Mouse (Mus musculus) kidney, postnatal 0 days (tissue): ENCODE data around the gene Col6a2. TPM values are rescaled to one million over a fixed set of nuclear protein-coding genes. Genes with fewer than 3 reads are reported as not detected.
A peak's percentile ranks its signal among the peaks of the same experiment; 100 is the strongest.

Source experiments
- ATAC-seq: fragments of 200-750 bp; cut with Nextera tagmentation; replicated peaks from 2 replicates; pipeline ENCODE4 v1.8.0; 2017; ENCODE audit warnings: low read depth, moderate number of reproducible peaks, moderate TSS enrichment, moderate library complexity; ENCODE audit not compliant: low FRiP score
- DNase-seq: peaks from one replicate; pipeline ENCODE4 v3.0.0-alpha.2; 2016; ENCODE audit warnings: low spot score
- H3K27ac ChIP-seq: fragments of 300-500 bp; sonication (generic); 2 replicates; pipeline ENCODE4 v1.5.1; 2014; ENCODE audit warnings: mild to moderate bottlenecking
- H3K27me3 ChIP-seq: fragments of 300-500 bp; sonication (generic); 2 replicates; pipeline ENCODE4 v1.6.1; 2014; ENCODE audit warnings: low read length, mixed read lengths; ENCODE audit not compliant: insufficient read depth
- H3K36me3 ChIP-seq: fragments of 300-500 bp; sonication (generic); 2 replicates; pipeline ENCODE4 v1.6.1; 2014; ENCODE audit warnings: low read length, mixed read lengths; ENCODE audit not compliant: insufficient read depth
- H3K4me1 ChIP-seq: fragments of 300-500 bp; sonication (generic); replicated peaks from 2 replicates; pipeline ENCODE4 v1.6.1; 2014; ENCODE audit warnings: antibody characterized with exemption, low read length, mixed read lengths; ENCODE audit not compliant: insufficient read depth
- H3K4me2 ChIP-seq: fragments of 300-500 bp; sonication (generic); 2 replicates; pipeline ENCODE4 v1.6.1; 2014; ENCODE audit warnings: mild to moderate bottlenecking, low read length, moderate library complexity, mixed read lengths
- H3K4me3 ChIP-seq: fragments of 300-500 bp; sonication (generic); replicated peaks from 2 replicates; pipeline ENCODE4 v1.5.1; 2014; ENCODE audit warnings: low read depth, low read length
- H3K9ac ChIP-seq: fragments of 300-500 bp; sonication (generic); 2 replicates; pipeline ENCODE4 v1.6.1; 2014; ENCODE audit warnings: low read depth, low read length
- H3K9me3 ChIP-seq: fragments of 300-500 bp; sonication (generic); replicated peaks from 2 replicates; pipeline ENCODE4 v1.6.1; 2016; ENCODE audit warnings: low read length, inconsistent platforms, mixed read lengths
- CTCF ChIP-seq: IDR thresholded peaks from 2 replicates; pipeline ENCODE4 v1.5.1; 2016; ENCODE audit warnings: antibody characterized with exemption, low read depth, mild to moderate bottlenecking, moderate library complexity
- WGBS: fragments of 180-500 bp; shearing (Covaris S2); extraction: QIAGEN DNeasy Blood & Tissue Kit; methylation state at CpG from one replicate; pipeline ENCODE4 v1.1.7; 2014; 5-methylcytosine and 5-hydroxymethylcytosine counted together
- polyA plus RNA-seq: library from polyadenylated mRNA; unstranded; fragments of >200 nt; fragmentation: Nextera tagmentation; extraction: Ambion mirVana; gene quantifications from 2 replicates; pipeline ENCODE4 v1.2.1, GENCODE M21; 2015

Col6a2 gene
- polyA plus RNA-seq, 1 experiment from 2014 or later = 63.9 TPM

DNA sequence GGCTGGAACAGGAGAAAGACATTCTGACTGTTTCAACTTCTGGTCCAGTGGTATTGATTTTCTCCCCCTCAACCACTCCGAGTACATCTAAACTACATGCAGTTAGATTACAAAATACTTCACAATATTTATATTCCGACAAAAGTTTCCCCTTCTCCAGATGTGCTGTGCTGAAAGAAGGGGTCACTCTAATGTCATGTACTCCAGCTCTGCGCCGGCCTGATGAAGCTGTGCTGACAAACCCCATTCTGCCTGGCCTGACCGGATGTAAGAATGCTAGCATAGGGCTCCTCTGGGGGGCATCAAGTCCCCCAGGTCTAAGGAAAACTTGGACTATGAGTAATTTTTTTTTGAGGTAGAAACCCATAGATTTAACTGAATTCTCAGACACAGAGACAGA, 4.3 kb upstream of the Col6a2 start:
- no peak for DNase-seq
- H3K36me3 ChIP-seq = no peaks in the 10 kb centered on the region
- no peak overlapping the region for H3K4me3 ChIP-seq
- no peak for ATAC-seq
- no peak overlapping the region for H3K27ac ChIP-seq
- no peak for TF ChIP-seq CTCF
- no peaks in the 10 kb centered on the region for H3K4me1 ChIP-seq
- no peak overlapping the region for H3K4me2 ChIP-seq
- no peaks in the 10 kb centered on the region for H3K9me3 ChIP-seq
- no peak overlapping the region for H3K9ac ChIP-seq
- 74% methylated on average over 5 of the region's 5 CpGs for WGBS
- no peaks in the 10 kb centered on the region for H3K27me3 ChIP-seq

DNA sequence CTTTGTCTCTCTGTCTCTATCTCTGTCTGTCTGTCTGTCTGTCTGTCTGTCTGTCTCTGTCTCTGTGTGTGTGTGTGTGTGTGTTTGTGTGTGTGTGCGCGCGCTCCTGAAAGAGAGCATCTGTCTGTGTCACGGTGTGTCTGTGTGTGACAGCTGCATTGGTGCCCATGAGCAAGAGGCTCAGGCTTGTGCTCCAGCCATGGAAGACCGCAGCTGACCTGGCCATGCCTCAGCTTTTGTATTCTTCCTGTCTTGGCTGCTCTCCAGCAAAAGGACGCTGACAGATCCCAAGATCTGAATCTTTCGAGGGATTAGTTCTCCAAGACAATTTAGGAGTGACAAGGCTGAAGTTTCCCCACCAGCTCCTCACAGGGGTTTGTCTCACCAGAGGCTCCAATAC, 1.5 kb upstream of the Col6a2 start:
- no peak for TF ChIP-seq CTCF
- Histone ChIP-seq H3K4me1 (no peaks in the 10 kb centered on the region), H3K27ac (no peak overlapping the region), H3K36me3 (no peaks in the 10 kb centered on the region), H3K4me3 (no peak overlapping the region), H3K27me3 (no peaks in the 10 kb centered on the region), H3K4me2 (no peak overlapping the region), H3K9ac (no peak overlapping the region), H3K9me3 (no peaks in the 10 kb centered on the region)
- no peak for ATAC-seq
- DNase-seq = no peak
- 61% methylated on average over 7 of the region's 7 CpGs for WGBS

DNA sequence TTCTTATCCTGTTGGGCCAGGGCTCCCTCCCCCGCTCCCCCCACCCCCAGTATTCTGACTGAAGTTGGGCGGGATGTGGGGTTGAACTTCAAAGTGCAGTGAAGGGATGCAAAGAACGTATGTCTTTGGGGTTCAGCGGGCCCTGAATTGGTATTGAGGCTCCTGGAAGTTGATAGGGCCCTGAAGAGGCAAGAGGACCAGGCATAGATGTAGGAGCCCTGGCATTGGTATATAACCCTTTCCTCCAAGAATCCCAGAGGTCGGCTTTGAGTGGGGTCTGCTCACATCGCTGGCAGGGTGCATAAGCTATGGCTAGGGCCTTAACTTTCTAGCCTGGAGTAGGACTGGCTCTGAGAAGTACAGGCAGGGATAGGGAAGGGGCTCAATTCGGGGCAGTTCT, 304 bp upstream of the Col6a2 start:
- peak overlapping the region; percentile 39 for H3K4me3 ChIP-seq
- 25% methylated on average over 6 of the region's 7 CpGs for WGBS
- no peaks in the 10 kb centered on the region for H3K36me3 ChIP-seq
- H3K9me3 ChIP-seq = no peaks in the 10 kb centered on the region
- H3K27me3 ChIP-seq = no peaks in the 10 kb centered on the region
- DNase-seq (no peak), ATAC-seq (no peak)
- H3K4me1 ChIP-seq = no peaks in the 10 kb centered on the region
- peak overlapping the region; percentile 56 for H3K4me2 ChIP-seq
- H3K27ac ChIP-seq = peak overlapping the region; percentile 42
- no peak overlapping the region for H3K9ac ChIP-seq
- TF ChIP-seq CTCF = no peak

DNA sequence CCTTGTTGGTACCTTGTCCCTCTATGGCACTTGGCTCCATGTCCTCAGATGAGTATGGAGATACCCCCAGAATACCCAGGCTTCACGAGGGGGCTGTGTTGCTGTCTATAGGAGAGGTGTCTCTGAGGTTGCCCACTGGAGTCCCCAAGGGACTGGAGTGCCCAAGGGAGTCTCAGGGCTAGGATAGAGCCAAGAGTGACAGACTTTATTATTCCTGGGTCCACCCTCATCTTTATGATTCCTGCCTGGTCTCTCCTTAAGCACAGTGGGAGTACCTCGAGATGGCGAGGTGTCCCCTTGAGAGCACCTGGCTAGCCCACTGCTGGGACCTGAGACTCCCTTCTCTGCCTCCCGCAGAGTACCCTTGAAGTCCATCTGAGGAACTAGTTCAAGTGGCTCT, 1.0 kb downstream of the Col6a2 start:
- Histone ChIP-seq H3K27me3 (no peaks in the 10 kb centered on the region), H3K36me3 (no peaks in the 10 kb centered on the region), H3K4me1 (no peaks in the 10 kb centered on the region), H3K9me3 (no peaks in the 10 kb centered on the region), H3K9ac (peak overlapping the region; percentile 58; the same call in 1 of the 2 replicates), H3K4me2 (peak overlapping the region; percentile 56), H3K4me3 (peak overlapping the region; percentile 39), H3K27ac (no peak overlapping the region)
- 72% methylated on average over 4 of the region's 4 CpGs for WGBS
- no peak for ATAC-seq
- no peak for DNase-seq
- TF ChIP-seq CTCF = no peak

DNA sequence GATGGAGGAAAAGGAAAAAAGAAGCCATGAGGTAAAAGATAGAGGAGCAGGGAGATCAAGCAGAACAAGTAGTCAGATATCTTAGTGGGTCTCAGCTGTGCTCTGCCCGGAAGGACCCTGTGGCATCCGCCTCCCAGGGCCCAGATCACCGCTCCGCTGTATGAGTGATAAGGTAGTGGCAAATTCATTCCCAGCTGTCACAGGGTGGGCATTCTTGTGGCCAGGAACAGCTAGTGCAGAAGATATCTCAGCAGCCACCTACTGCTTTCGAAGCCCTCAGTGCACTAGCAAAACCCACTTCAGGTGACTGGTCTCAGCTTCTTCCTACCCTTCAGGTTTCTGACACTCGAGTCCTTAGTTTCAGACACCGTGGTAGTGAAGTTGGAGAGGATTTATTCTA, 11.0 kb downstream of the Col6a2 start:
- H3K27ac ChIP-seq = no peak overlapping the region
- no peak overlapping the region for H3K4me2 ChIP-seq
- 88% methylated on average over 7 of the region's 7 CpGs for WGBS
- H3K36me3 ChIP-seq = 0 out of 2 replicates have a peak, but pooled peaks cover 2% of the 10 kb centered on the region
- no peak overlapping the region for H3K4me3 ChIP-seq
- no peak for ATAC-seq
- no peaks in the 10 kb centered on the region for H3K4me1 ChIP-seq
- no peaks in the 10 kb centered on the region for H3K27me3 ChIP-seq
- DNase-seq = no peak
- TF ChIP-seq CTCF = no peak
- no peaks in the 10 kb centered on the region for H3K9me3 ChIP-seq
- H3K9ac ChIP-seq = no peak overlapping the region

DNA sequence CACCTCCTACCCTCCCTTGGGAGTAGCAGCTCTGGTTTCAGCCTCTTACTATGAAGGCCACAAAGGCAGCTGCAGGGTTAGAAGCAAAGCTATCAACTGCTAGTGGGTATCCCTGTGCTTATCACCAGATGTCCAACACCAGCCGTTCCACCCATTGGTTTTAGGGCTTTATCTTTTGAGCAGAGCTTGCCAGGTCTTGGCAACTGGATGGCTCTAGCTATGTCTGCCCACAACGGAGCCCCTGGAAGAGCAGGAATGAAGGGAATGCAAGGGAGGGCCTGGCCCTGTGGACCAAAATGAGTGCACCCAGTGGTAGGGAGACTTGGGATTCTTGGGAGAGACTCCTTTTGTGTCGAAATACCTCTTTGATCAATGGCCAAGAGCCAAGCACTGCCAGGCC, 20.7 kb downstream of the Col6a2 start:
- WGBS = 72% methylated on average over 3 of the region's 3 CpGs
- H3K4me2 ChIP-seq = no peak overlapping the region
- H3K4me3 ChIP-seq = no peak overlapping the region
- ATAC-seq = no peak
- no peaks in the 10 kb centered on the region for H3K36me3 ChIP-seq
- TF ChIP-seq CTCF = no peak
- no peak overlapping the region for H3K9ac ChIP-seq
- no peaks in the 10 kb centered on the region for H3K9me3 ChIP-seq
- no peaks in the 10 kb centered on the region for H3K4me1 ChIP-seq
- no peak overlapping the region for H3K27ac ChIP-seq
- no peaks in the 10 kb centered on the region for H3K27me3 ChIP-seq
- DNase-seq = no peak

DNA sequence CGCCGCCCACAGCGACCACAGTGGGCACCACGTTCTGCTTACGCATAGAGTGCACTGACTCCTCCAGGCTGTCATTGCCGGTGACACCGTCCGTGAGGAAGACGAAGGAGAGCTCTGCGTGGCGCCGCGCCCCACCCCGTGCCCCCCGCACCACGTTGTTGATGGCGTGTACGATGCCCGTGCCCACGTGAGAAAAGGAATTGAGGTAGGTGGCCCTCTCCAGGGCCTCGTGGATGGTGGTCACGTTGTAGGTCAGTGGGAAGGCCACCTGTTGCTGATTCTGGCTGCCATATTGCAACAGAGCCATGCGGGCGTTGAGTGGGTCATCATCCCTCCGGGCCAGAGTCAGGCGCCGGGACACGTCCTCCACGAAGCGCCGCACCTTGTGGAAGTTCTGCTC, 27.1 kb downstream of the Col6a2 start:
- Histone ChIP-seq H3K4me1 (no peaks in the 10 kb centered on the region), H3K4me2 (no peak overlapping the region), H3K4me3 (no peak overlapping the region), H3K9me3 (no peaks in the 10 kb centered on the region), H3K27me3 (no peaks in the 10 kb centered on the region), H3K27ac (no peak overlapping the region), H3K36me3 (no peaks in the 10 kb centered on the region), H3K9ac (no peak overlapping the region)
- DNase-seq = no peak
- no peak for TF ChIP-seq CTCF
- WGBS = 92% methylated on average over 29 of the region's 31 CpGs
- no peak for ATAC-seq
